Mouse (Mus musculus): ENCODE data around the gene Serpinf2. TPM values are rescaled to one million over a fixed set of nuclear protein-coding genes. Genes with fewer than 3 reads are reported as not detected.

Gene Serpinf2
- under 1 TPM; 0.38 to 0.52 TPM for total RNA-seq (2021)
- long read RNA-seq, experiment 1: 0 reads
- long read RNA-seq, experiment 2, partial matches to known transcripts: 0 of 1 reads
- long read RNA-seq, experiment 2, other reads (novel, unspliced or antisense): 0 of 1 reads

GRCm38 (mm10) chr11:75439363-75439762 is at the start of gene Serpinf2:
Serpinf2 (minus strand) TSS chr11:75439591.
- no peak for TF ChIP-seq CTCF (conservative IDR thresholded peaks at IDR 0.05)
- Histone ChIP-seq H3K4me3 (no peak within 1 kb of the TSS), H3K27ac (peak within 1 kb of the TSS; percentile 18; the same call in 1 of the 2 replicates)
- no peak for DNase-seq (ENCODE audit: low spot score in 2 of 2)

- DNase-seq (ENCODE audit: low spot score in 2 of 2): no peak
- Histone ChIP-seq H3K4me3 (peak overlapping the region; percentile 91), H3K27ac (peak overlapping the region; percentile 98; the same call in 1 of the 2 replicates)
- no peak for TF ChIP-seq CTCF (conservative IDR thresholded peaks at IDR 0.05)
Measured at GRCm38 (mm10) chr11:75487496-75487895, 48.1 kb upstream of the Serpinf2 start.

GRCm38 (mm10) chr11:75486601-75487285 is 47.4 kb upstream of the Serpinf2 start, which contains the start of gene Prpf8:
Prpf8 (plus strand) TSS chr11:75486816.
- TF ChIP-seq CTCF (conservative IDR thresholded peaks at IDR 0.05): no peak
- DNase-seq (ENCODE audit: low spot score in 2 of 2): peak; percentile 98 to 99
- Histone ChIP-seq H3K4me3 (peak within 1 kb of the TSS; percentile 91), H3K27ac (peak within 1 kb of the TSS; percentile 98)

GRCm38 (mm10) chr11:75486192-75486591 is 46.8 kb upstream of the Serpinf2 start:
- no peak for TF ChIP-seq CTCF (conservative IDR thresholded peaks at IDR 0.05)
- peak overlapping the region; percentile 91 for H3K4me3 ChIP-seq
- no peak for DNase-seq (ENCODE audit: low spot score in 2 of 2)
- peak overlapping the region; percentile 69; the same call in 1 of the 2 replicates for H3K27ac ChIP-seq

GRCm38 (mm10) chr11:75473376-75473775 is 34.0 kb upstream of the Serpinf2 start:
- DNase-seq (ENCODE audit: low spot score in 2 of 2): no peak
- no peak overlapping the region for H3K4me3 ChIP-seq
- no peak for TF ChIP-seq CTCF (conservative IDR thresholded peaks at IDR 0.05)
- no peak overlapping the region for H3K27ac ChIP-seq

- no peak overlapping the region for H3K27ac ChIP-seq
- H3K4me3 ChIP-seq: no peak overlapping the region
- DNase-seq (ENCODE audit: low spot score in 2 of 2): no peak
- no peak for TF ChIP-seq CTCF (conservative IDR thresholded peaks at IDR 0.05)
Measured at GRCm38 (mm10) chr11:75472469-75473081, 33.2 kb upstream of the Serpinf2 start.

GRCm38 (mm10) chr11:75470675-75471074 is 31.3 kb upstream of the Serpinf2 start:
- no peak for DNase-seq (ENCODE audit: low spot score in 2 of 2)
- no peak for TF ChIP-seq CTCF (conservative IDR thresholded peaks at IDR 0.05)
- H3K27ac ChIP-seq: no peak overlapping the region
- H3K4me3 ChIP-seq: no peak overlapping the region

- no peak for TF ChIP-seq CTCF (conservative IDR thresholded peaks at IDR 0.05)
- DNase-seq (ENCODE audit: low spot score in 2 of 2): no peak
- Histone ChIP-seq H3K4me3 (no peak overlapping the region), H3K27ac (no peak overlapping the region)
Measured at GRCm38 (mm10) chr11:75469261-75469660, 29.9 kb upstream of the Serpinf2 start.

GRCm38 (mm10) chr11:75468410-75468809 is 29.0 kb upstream of the Serpinf2 start:
- no peak for DNase-seq (ENCODE audit: low spot score in 2 of 2)
- TF ChIP-seq CTCF (conservative IDR thresholded peaks at IDR 0.05): no peak
- Histone ChIP-seq H3K4me3 (peak overlapping the region; percentile 40; the same call in 1 of the 2 replicates), H3K27ac (no peak overlapping the region)

- DNase-seq (ENCODE audit: low spot score in 2 of 2): no peak
- TF ChIP-seq CTCF (conservative IDR thresholded peaks at IDR 0.05): 0 out of 2 replicates have a peak, but pooled peaks have one; percentile 18
- Histone ChIP-seq H3K27ac (no peak overlapping the region), H3K4me3 (peak overlapping the region; percentile 40)
Measured at GRCm38 (mm10) chr11:75467512-75468215, 28.3 kb upstream of the Serpinf2 start.

GRCm38 (mm10) chr11:75466731-75467505 is 27.5 kb upstream of the Serpinf2 start:
- H3K4me3 ChIP-seq: no peak overlapping the region
- no peak for DNase-seq (ENCODE audit: low spot score in 2 of 2)
- H3K27ac ChIP-seq: no peak overlapping the region
- peak; percentile 59 for TF ChIP-seq CTCF (conservative IDR thresholded peaks at IDR 0.05)

GRCm38 (mm10) chr11:75465051-75465450 is 25.7 kb upstream of the Serpinf2 start:
- no peak for DNase-seq (ENCODE audit: low spot score in 2 of 2)
- no peak overlapping the region for H3K27ac ChIP-seq
- H3K4me3 ChIP-seq: no peak overlapping the region

More at GRCm38 (mm10) chr11:75465051-75465450, 25.7 kb upstream of the Serpinf2 start:
- TF ChIP-seq CTCF (conservative IDR thresholded peaks at IDR 0.05): no peak

Measured in layer of hippocampus, adult 2 months (tissue).